Mouse (Mus musculus) bone marrow macrophage, adult 2 months (primary cell): ENCODE measurements around the gene Specc1l. TPM values are rescaled to one million over a fixed set of nuclear protein-coding genes. Genes with fewer than 3 reads are reported as not detected.

ENCODE experiments used
- H3K27ac ChIP-seq: 2 replicates; pipeline ENCODE4 v1.5.1; 2012; ENCODE audit warnings: low read depth, low read length; ENCODE audit not compliant: insufficient read depth
- H3K4me1 ChIP-seq: 2 replicates; pipeline ENCODE4 v1.6.1; 2012; ENCODE audit warnings: low read length; ENCODE audit not compliant: control insufficient read depth, insufficient read depth
- H3K4me3 ChIP-seq: 2 replicates; pipeline ENCODE4 v1.5.1; 2012; ENCODE audit warnings: mild to moderate bottlenecking, low read length, moderate library complexity; ENCODE audit not compliant: insufficient read depth
- CTCF ChIP-seq: IDR thresholded peaks from 2 replicates; pipeline ENCODE4 v1.5.1; 2012; ENCODE audit warnings: low read depth, mild to moderate bottlenecking, low read length, moderate library complexity
- POLR2A ChIP-seq: IDR thresholded peaks from 2 replicates; pipeline ENCODE4 v1.6.1; 2012; ENCODE audit warnings: mild to moderate bottlenecking, low read depth, low read length, borderline replicate concordance
- polyA plus RNA-seq: library from polyadenylated mRNA; stranded (reverse); fragments of >200 nt; gene quantifications from 2 replicates; pipeline ENCODE4 v1.2.4, GENCODE M21; 2012; ENCODE audit not compliant: missing spikeins, insufficient read depth, insufficient read length

Gene Specc1l
- polyA plus RNA-seq, 1 experiment, result 41.4 TPM

- TF ChIP-seq POLR2A, result no peak
- no peak for TF ChIP-seq CTCF
- Histone ChIP-seq H3K27ac (no peak overlapping the region), H3K4me1 (peaks cover 31% of the 10 kb centered on the region), H3K4me3 (no peak overlapping the region)
Measured at GRCm38 (mm10) chr10:75294362-75294761, 82.5 kb downstream of the Specc1l start.

- Histone ChIP-seq H3K4me1 (peaks cover 29% of the 10 kb centered on the region), H3K27ac (no peak overlapping the region), H3K4me3 (no peak overlapping the region)
- no peak for TF ChIP-seq POLR2A
- TF ChIP-seq CTCF, result no peak
Measured at GRCm38 (mm10) chr10:75294926-75295325, 83.1 kb downstream of the Specc1l start.

DNA sequence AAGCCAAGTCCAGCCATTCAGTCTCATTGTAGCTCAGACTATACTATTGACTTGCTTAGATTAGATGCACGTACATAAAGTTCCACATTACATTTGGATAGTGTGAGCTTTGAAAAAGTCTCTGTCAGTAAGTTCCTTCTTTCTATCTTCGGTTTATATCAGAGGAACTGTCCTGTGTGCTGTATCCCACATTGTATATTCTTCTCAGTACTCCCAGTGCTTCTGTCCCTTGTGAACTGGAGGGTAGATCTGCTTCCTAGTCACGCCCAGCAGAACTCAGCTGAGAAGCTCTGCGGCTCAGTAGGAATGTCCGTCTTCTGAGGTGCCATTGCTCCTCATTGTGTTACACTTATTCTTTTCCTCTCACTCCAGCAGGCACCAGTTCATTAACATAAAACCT is 86.7 kb downstream of the Specc1l start:
- Histone ChIP-seq H3K4me1 (peaks cover 44% of the 10 kb centered on the region), H3K27ac (peak overlapping the region; percentile 81), H3K4me3 (no peak overlapping the region)
- TF ChIP-seq CTCF (no peak), POLR2A (no peak)

DNA sequence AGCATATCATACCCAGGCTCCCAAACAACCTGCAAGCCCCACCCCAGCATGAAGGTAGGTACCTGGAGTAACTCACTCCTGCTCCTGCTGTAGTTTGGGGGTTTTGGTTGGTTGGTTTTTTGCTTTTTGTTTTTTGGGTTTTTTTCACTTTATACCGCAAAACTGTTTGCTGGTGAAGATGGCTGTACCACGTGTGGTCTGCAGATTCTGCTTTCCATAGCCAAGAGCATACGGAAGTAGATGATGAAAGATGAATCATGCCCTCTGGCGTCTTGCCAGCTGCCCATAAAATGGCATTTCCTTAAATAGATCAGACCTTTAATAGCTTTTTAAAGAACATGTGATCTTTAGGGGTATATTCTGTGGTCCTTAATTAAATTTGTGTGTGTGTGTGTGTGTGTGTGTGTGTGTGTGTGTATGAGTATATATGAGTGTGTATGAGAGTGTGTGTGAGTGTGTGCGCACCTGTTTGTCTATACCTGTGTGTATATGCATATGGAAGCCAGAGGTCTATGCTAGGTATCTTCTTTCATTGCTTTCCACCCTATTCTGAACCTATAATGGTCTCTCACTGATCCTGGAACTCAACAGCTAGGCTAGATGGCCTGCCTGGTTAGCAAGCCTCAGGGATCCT is 88.0 kb downstream of the Specc1l start:
- Histone ChIP-seq H3K4me3 (no peak overlapping the region), H3K4me1 (peaks cover 44% of the 10 kb centered on the region), H3K27ac (peak overlapping the region; percentile 81)
- TF ChIP-seq POLR2A (no peak), CTCF (no peak)

GRCm38 (mm10) chr10:75301195-75301806 is 89.4 kb downstream of the Specc1l start:
- peaks cover 44% of the 10 kb centered on the region for H3K4me1 ChIP-seq
- TF ChIP-seq CTCF (no peak), POLR2A (no peak)
- H3K27ac ChIP-seq, result no peak overlapping the region
- H3K4me3 ChIP-seq, result no peak overlapping the region

DNA sequence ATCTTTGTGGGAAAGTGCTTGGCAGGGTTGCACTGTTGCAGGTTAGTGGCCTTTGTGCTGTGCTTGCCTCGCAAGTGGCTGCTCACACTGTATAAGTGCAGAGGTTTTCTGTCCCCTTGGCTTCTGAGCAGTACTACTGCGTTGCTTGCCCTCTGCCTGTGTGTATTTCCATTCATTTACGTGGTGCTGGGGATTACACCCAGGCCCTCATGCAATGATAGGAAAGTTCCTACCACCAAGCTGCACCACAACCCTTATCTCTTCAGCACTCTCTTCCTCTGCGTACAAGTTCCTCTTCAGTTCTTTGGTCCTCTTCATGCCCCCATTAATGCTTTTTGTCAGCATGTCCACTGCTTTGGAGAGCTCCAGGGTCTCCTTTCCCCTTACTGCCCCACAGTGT is 90.1 kb downstream of the Specc1l start:
- no peak overlapping the region for H3K27ac ChIP-seq
- peaks cover 44% of the 10 kb centered on the region for H3K4me1 ChIP-seq
- H3K4me3 ChIP-seq, result no peak overlapping the region
- no peak for TF ChIP-seq CTCF
- TF ChIP-seq POLR2A, result no peak

GRCm38 (mm10) chr10:75302536-75302935 is 90.7 kb downstream of the Specc1l start:
- H3K27ac ChIP-seq, result no peak overlapping the region
- peaks cover 41% of the 10 kb centered on the region for H3K4me1 ChIP-seq
- TF ChIP-seq POLR2A (no peak), CTCF (no peak)
- no peak overlapping the region for H3K4me3 ChIP-seq

GRCm38 (mm10) chr10:75303324-75304048 is 91.6 kb downstream of the Specc1l start:
- H3K27ac ChIP-seq, result no peak overlapping the region
- TF ChIP-seq CTCF, result no peak
- no peak for TF ChIP-seq POLR2A
- peaks cover 33% of the 10 kb centered on the region for H3K4me1 ChIP-seq
- no peak overlapping the region for H3K4me3 ChIP-seq

- no peak for TF ChIP-seq CTCF
- TF ChIP-seq POLR2A, result no peak
- H3K4me1 ChIP-seq, result peaks cover 29% of the 10 kb centered on the region
- no peak overlapping the region for H3K27ac ChIP-seq
- H3K4me3 ChIP-seq, result no peak overlapping the region
Measured at GRCm38 (mm10) chr10:75304049-75304405, 92.2 kb downstream of the Specc1l start.

- Histone ChIP-seq H3K27ac (no peak overlapping the region), H3K4me3 (no peak overlapping the region), H3K4me1 (peaks cover 25% of the 10 kb centered on the region)
- TF ChIP-seq CTCF, result no peak
- no peak for TF ChIP-seq POLR2A
Measured at GRCm38 (mm10) chr10:75304413-75304812, 92.5 kb downstream of the Specc1l start.

DNA sequence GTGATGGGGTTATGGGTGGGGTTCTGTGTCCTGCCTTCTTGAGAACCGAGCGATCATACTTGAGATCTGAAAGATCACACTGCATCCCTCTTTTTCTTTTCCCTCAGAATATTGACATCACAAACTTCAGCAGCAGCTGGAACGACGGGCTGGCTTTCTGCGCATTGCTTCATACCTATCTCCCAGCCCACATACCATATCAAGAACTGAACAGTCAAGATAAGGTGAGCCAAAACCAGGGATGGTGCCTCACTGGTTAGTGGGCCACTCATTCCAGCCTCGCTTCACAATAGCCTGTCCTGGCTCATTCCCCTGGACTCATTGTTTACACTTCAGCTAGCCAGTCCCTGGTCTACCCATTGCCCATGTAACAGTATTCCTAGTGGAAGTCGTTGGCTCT is 95.3 kb downstream of the Specc1l start:
- TF ChIP-seq POLR2A (no peak), CTCF (no peak)
- no peak overlapping the region for H3K27ac ChIP-seq
- no peak overlapping the region for H3K4me3 ChIP-seq
- H3K4me1 ChIP-seq, result peaks cover 2% of the 10 kb centered on the region
